ENCODE assay signal across 19 mouse cellular contexts in the genomic region with DNA sequence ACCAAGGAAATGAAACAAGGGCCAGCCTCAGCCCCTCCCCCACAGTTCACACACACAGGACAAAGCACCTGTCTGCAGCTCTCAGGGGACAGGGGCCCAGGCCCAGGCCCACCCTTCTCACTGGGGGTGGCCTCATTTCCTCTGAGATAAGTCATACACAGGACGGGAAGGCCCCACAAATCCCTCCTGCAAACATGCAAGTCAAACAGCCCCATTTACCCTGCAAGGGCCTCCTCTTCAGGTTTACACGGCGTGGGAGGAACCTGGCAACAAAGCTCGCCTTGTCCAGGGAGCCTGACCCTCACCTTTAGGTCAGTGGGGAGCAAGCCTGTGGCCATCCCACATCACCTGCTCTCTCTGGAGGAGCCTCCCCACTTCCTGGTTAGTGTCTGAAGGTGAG.
A peak's percentile ranks its signal among the peaks of the same experiment; 100 is the strongest.
DNase-seq lines count a peak whose midpoint lies in the region; ATAC-seq and TF ChIP-seq lines count a peak whose summit lies in the region.
"Had no signal": no experiment of that assay in that cellular context is flagged by ENCODE, and none has a peak within 500 bp of the region (broad histone marks: within the 10 kb centered on the region; RNA-seq: fewer than 3 reads in every experiment).

No protein-coding gene starts in this region.

- H3K4me1 ChIP-seq in heart, embryonic 10.5 days = peaks cover 28% of the 10 kb centered on the region
- H3K4me1 ChIP-seq in midbrain, embryonic 11.5 days (ENCODE audit: control insufficient read depth, insufficient read depth, low read length) = peaks cover 6% of the 10 kb centered on the region
- H3K4me1 ChIP-seq in midbrain, postnatal 0 days (ENCODE audit: insufficient read depth, low read length) = peaks cover 4% of the 10 kb centered on the region; the same call in 1 of the 2 replicates
- H3K4me1 ChIP-seq in embryonic facial prominence, embryonic 15.5 days = peaks cover 7% of the 10 kb centered on the region
- H3K4me1 ChIP-seq in stomach, embryonic 15.5 days = peaks cover 6% of the 10 kb centered on the region; the same call in 1 of the 2 replicates

- intact Hi-C loops in heart, postnatal 36 days (cut with DNase I) = no loop called here

- DNase-seq in heart, embryonic 10.5 days (ENCODE audit: low spot score) = no peak
- no peak for DNase-seq in heart, postnatal 36 days
- no peak for DNase-seq in midbrain, embryonic 11.5 days (ENCODE audit: low spot score, missing footprints)
- no peak for DNase-seq in midbrain, postnatal 0 days (ENCODE audit: low spot score)
- DNase-seq in gastrocnemius, postnatal 4 days (ENCODE audit: low spot score in 2 of 2) = no peak
- DNase-seq in right cerebral cortex, postnatal 10 days (ENCODE audit: low spot score in 2 of 2) = no peak
- DNase-seq: adrenal gland, postnatal 36 days; B cell, adult 2 months; cerebellum, postnatal 36 days; gastrocnemius, postnatal 14 days; kidney, adult 9 months; liver, embryonic 13.5 days; right cerebral cortex, postnatal 25 days; thymus, postnatal 36 days had no signal

- ATAC-seq in midbrain, embryonic 11.5 days (ENCODE audit: low FRiP score) = peak; percentile 14; the same call in 1 of the 2 replicates
- no peak for ATAC-seq in midbrain, postnatal 0 days (ENCODE audit: low FRiP score)
- peak; percentile 59 for ATAC-seq in embryonic facial prominence, embryonic 15.5 days (ENCODE audit: insufficient number of reproducible peaks, low FRiP score, low TSS enrichment, low read depth)
- peak; percentile 87 for ATAC-seq in stomach, embryonic 15.5 days (ENCODE audit: insufficient read depth, low FRiP score, low read depth)

- peak overlapping the region; percentile 52; the same call in 1 of the 2 replicates for H3K27ac ChIP-seq in heart, embryonic 10.5 days
- no peak overlapping the region for H3K27ac ChIP-seq in midbrain, embryonic 11.5 days (ENCODE audit: low read depth, low read length)
- no peak overlapping the region for H3K27ac ChIP-seq in midbrain, postnatal 0 days (ENCODE audit: low read depth, low read length)
- H3K27ac ChIP-seq in embryonic facial prominence, embryonic 15.5 days (replicated peaks) = no peak overlapping the region
- H3K27ac ChIP-seq in stomach, embryonic 15.5 days = peak overlapping the region; percentile 49; the same call in 1 of the 2 replicates
- H3K27ac ChIP-seq: hindbrain, embryonic 14.5 days; liver, embryonic 13.5 days; macrophage had no signal

- H3K36me3 ChIP-seq in heart, embryonic 10.5 days = peaks cover 13% of the 10 kb centered on the region; the same call in 1 of the 2 replicates
- H3K36me3 ChIP-seq in midbrain, embryonic 11.5 days (ENCODE audit: control insufficient read depth, insufficient read depth, low read length) = no peaks in the 10 kb centered on the region
- H3K36me3 ChIP-seq in midbrain, postnatal 0 days (ENCODE audit: insufficient read depth, low read length) = peaks cover 11% of the 10 kb centered on the region; the same call in 1 of the 2 replicates
- H3K36me3 ChIP-seq in embryonic facial prominence, embryonic 15.5 days = peaks cover 9% of the 10 kb centered on the region
- H3K36me3 ChIP-seq in stomach, embryonic 15.5 days = peaks cover 3% of the 10 kb centered on the region; the same call in 1 of the 2 replicates
- H3K36me3 ChIP-seq: liver, embryonic 13.5 days had no signal

- H3K9me3 ChIP-seq in heart, embryonic 10.5 days = no peaks in the 10 kb centered on the region
- no peaks in the 10 kb centered on the region for H3K9me3 ChIP-seq in midbrain, embryonic 11.5 days (ENCODE audit: control insufficient read depth, low read length)
- no peaks in the 10 kb centered on the region for H3K9me3 ChIP-seq in midbrain, postnatal 0 days (ENCODE audit: low read length)
- no peaks in the 10 kb centered on the region for H3K9me3 ChIP-seq in embryonic facial prominence, embryonic 15.5 days (replicated peaks)
- no peaks in the 10 kb centered on the region for H3K9me3 ChIP-seq in stomach, embryonic 15.5 days
- H3K9me3 ChIP-seq: heart, embryonic 12.5 days; liver, embryonic 13.5 days had no signal

- H3K4me3 ChIP-seq in heart, embryonic 10.5 days = no peak overlapping the region
- no peak overlapping the region for H3K4me3 ChIP-seq in midbrain, embryonic 11.5 days (ENCODE audit: low read depth, low read length)
- no peak overlapping the region for H3K4me3 ChIP-seq in midbrain, postnatal 0 days (ENCODE audit: low read depth, low read length)
- H3K4me3 ChIP-seq in embryonic facial prominence, embryonic 15.5 days (replicated peaks) = no peak overlapping the region
- H3K4me3 ChIP-seq in stomach, embryonic 15.5 days (replicated peaks) = no peak overlapping the region
- H3K4me3 ChIP-seq: heart, embryonic 12.5 days; liver, embryonic 13.5 days had no signal

- WGBS in heart, embryonic 10.5 days = 48% methylated on average over 4 of the region's 4 CpGs
- WGBS in midbrain, embryonic 11.5 days = 49% methylated on average over 4 of the region's 4 CpGs
- 56% methylated on average over 4 of the region's 4 CpGs for WGBS in midbrain, postnatal 0 days
- WGBS in embryonic facial prominence, embryonic 15.5 days = 58% methylated on average over 4 of the region's 4 CpGs
- 27% methylated on average over 4 of the region's 4 CpGs for WGBS in stomach, embryonic 15.5 days

- H3K9ac ChIP-seq in midbrain, embryonic 11.5 days (ENCODE audit: low read length) = no peak overlapping the region
- no peak overlapping the region for H3K9ac ChIP-seq in midbrain, postnatal 0 days (replicated peaks; ENCODE audit: low read length, poor library complexity, severe bottlenecking)
- H3K9ac ChIP-seq in embryonic facial prominence, embryonic 15.5 days = no peak overlapping the region
- H3K9ac ChIP-seq in stomach, embryonic 15.5 days = no peak overlapping the region
- H3K9ac ChIP-seq: heart, embryonic 12.5 days; hindbrain, embryonic 14.5 days; liver, embryonic 13.5 days had no signal

- no peak overlapping the region for H3K4me2 ChIP-seq in midbrain, embryonic 11.5 days
- H3K4me2 ChIP-seq in midbrain, postnatal 0 days (ENCODE audit: low read depth, low read length, poor library complexity, severe bottlenecking) = no peak overlapping the region
- no peak overlapping the region for H3K4me2 ChIP-seq in embryonic facial prominence, embryonic 15.5 days (replicated peaks)
- H3K4me2 ChIP-seq in stomach, embryonic 15.5 days = no peak overlapping the region
- H3K4me2 ChIP-seq: heart, embryonic 12.5 days; hindbrain, embryonic 14.5 days; liver, embryonic 13.5 days had no signal

- H3K27me3 ChIP-seq in heart, embryonic 10.5 days (ENCODE audit: insufficient read depth, poor library complexity, severe bottlenecking) = no peaks in the 10 kb centered on the region
- no peaks in the 10 kb centered on the region for H3K27me3 ChIP-seq in midbrain, embryonic 11.5 days (ENCODE audit: control insufficient read depth, insufficient read depth, low read length)
- no peaks in the 10 kb centered on the region for H3K27me3 ChIP-seq in midbrain, postnatal 0 days (ENCODE audit: insufficient read depth, low read length)
- H3K27me3 ChIP-seq in embryonic facial prominence, embryonic 15.5 days = no peaks in the 10 kb centered on the region
- H3K27me3 ChIP-seq in stomach, embryonic 15.5 days (replicated peaks) = no peaks in the 10 kb centered on the region
- H3K27me3 ChIP-seq: heart, embryonic 12.5 days; liver, embryonic 13.5 days had no signal

- TF ChIP-seq CTCF in midbrain, postnatal 0 days (IDR thresholded peaks at IDR 0.05) = no peak

Comparison
In these comparisons a context has a peak if more than half of its experiments do, and no peak if none do; other contexts are left out.
1. H3K27ac ChIP-seq: peak in heart, embryonic 10.5 days (single experiment) and stomach, embryonic 15.5 days (single experiment); none in midbrain, embryonic 11.5 days (single experiment), midbrain, postnatal 0 days (single experiment) and embryonic facial prominence, embryonic 15.5 days (single experiment).